Mouse (Mus musculus) monocyte, adult 2 months (primary cell): ENCODE measurements around the gene Rasip1.

Source experiments
- DNase-seq, 2 experiments: peaks; one replicate each; pipeline ENCODE4 v3.0.0; 2022; ENCODE audit warnings: low spot score in 2 of 2, low read depth in 1 of 2

Gene Rasip1

GRCm38 (mm10) chr7:45627261-45627660 is at the start of gene Rasip1:
Rasip1 (plus strand) TSS chr7:45627488.
- DNase-seq, result no peak

- no peak for DNase-seq
These were observed 41.4 kb upstream of the Rasip1 start for GRCm38 (mm10) chr7:45585923-45586322.

GRCm38 (mm10) chr7:45587631-45588592 is 39.4 kb upstream of the Rasip1 start:
- no peak for DNase-seq

- DNase-seq, result peak; percentile 70 to 82
These were observed 38.1 kb upstream of the Rasip1 start for GRCm38 (mm10) chr7:45589173-45589572.

GRCm38 (mm10) chr7:45589898-45590297 is 37.4 kb upstream of the Rasip1 start:
- no peak for DNase-seq

GRCm38 (mm10) chr7:45590874-45591273 is 36.4 kb upstream of the Rasip1 start:
- no peak for DNase-seq

- peak in 1 of 2 experiments; percentile 70 for DNase-seq
These were observed 35.4 kb upstream of the Rasip1 start for GRCm38 (mm10) chr7:45591880-45592279.

GRCm38 (mm10) chr7:45593118-45593815 is 34.0 kb upstream of the Rasip1 start:
- DNase-seq, result peak; percentile 33 to 63

- DNase-seq, result no peak
These were observed 32.1 kb upstream of the Rasip1 start for GRCm38 (mm10) chr7:45595176-45595575.

- no peak for DNase-seq
These were observed 31.2 kb upstream of the Rasip1 start for GRCm38 (mm10) chr7:45596107-45596506.

- DNase-seq, result no peak
These were observed 30.3 kb upstream of the Rasip1 start for GRCm38 (mm10) chr7:45597013-45597412.

- DNase-seq, result no peak
These were observed 29.8 kb upstream of the Rasip1 start for GRCm38 (mm10) chr7:45597527-45597926.

- no peak for DNase-seq
These were observed 28.1 kb upstream of the Rasip1 start for GRCm38 (mm10) chr7:45598960-45599879.

- no peak for DNase-seq
These were observed 21.5 kb upstream of the Rasip1 start for GRCm38 (mm10) chr7:45605704-45606289.

GRCm38 (mm10) chr7:45609511-45609910 is 17.8 kb upstream of the Rasip1 start:
- no peak for DNase-seq

- no peak for DNase-seq
These were observed 11.0 kb upstream of the Rasip1 start for GRCm38 (mm10) chr7:45616277-45616676.

GRCm38 (mm10) chr7:45617042-45617695 is 10.1 kb upstream of the Rasip1 start, which contains the start of gene Fut1:
Fut1 (plus strand) TSS chr7:45617289.
- no peak for DNase-seq

- no peak for DNase-seq
These were observed 9.0 kb upstream of the Rasip1 start for GRCm38 (mm10) chr7:45618316-45618715.

- DNase-seq, result no peak
These were observed 7.7 kb upstream of the Rasip1 start for GRCm38 (mm10) chr7:45619592-45619991.

GRCm38 (mm10) chr7:45621443-45621842 is 5.8 kb upstream of the Rasip1 start, which contains the start of gene Izumo1:
Izumo1 (plus strand) TSS chr7:45621811.
- no peak for DNase-seq
